Mouse (Mus musculus) forebrain, embryonic 11.5 days (tissue): ENCODE results near the gene Stox2. TPM values are rescaled to one million over a fixed set of nuclear protein-coding genes. Genes with fewer than 3 reads are reported as not detected.

Source experiments
- ATAC-seq: fragments of 200-750 bp; cut with Nextera tagmentation; replicated peaks from 2 replicates; pipeline ENCODE4 v1.8.0; 2017; ENCODE audit warnings: moderate TSS enrichment; ENCODE audit not compliant: low FRiP score
- DNase-seq: peaks from one replicate; pipeline ENCODE4 v3.0.0-alpha.2; 2017; ENCODE audit warnings: low spot score
- H3K27ac ChIP-seq: fragments of 300-500 bp; sonication (generic); 2 replicates; pipeline ENCODE4 v1.5.1; 2014; ENCODE audit warnings: low read depth, low read length
- H3K27me3 ChIP-seq: fragments of 300-500 bp; sonication (generic); 2 replicates; pipeline ENCODE4 v1.6.1; 2014; ENCODE audit warnings: mild to moderate bottlenecking, low read length, mixed read lengths; ENCODE audit not compliant: control insufficient read depth, insufficient read depth
- H3K36me3 ChIP-seq: fragments of 300-500 bp; sonication (generic); 2 replicates; pipeline ENCODE4 v1.6.1; 2014; ENCODE audit warnings: mild to moderate bottlenecking, low read length, moderate library complexity, mixed read lengths; ENCODE audit not compliant: control insufficient read depth, insufficient read depth
- H3K4me1 ChIP-seq: fragments of 300-500 bp; sonication (generic); replicated peaks from 2 replicates; pipeline ENCODE4 v1.6.1; 2014; ENCODE audit warnings: low read length, mixed read lengths; ENCODE audit not compliant: control insufficient read depth, insufficient read depth
- H3K4me2 ChIP-seq: fragments of 300-500 bp; sonication (generic); 2 replicates; pipeline ENCODE4 v1.6.1; 2014; ENCODE audit warnings: low read depth, mild to moderate bottlenecking, low read length, moderate library complexity, mixed read lengths; ENCODE audit not compliant: severe bottlenecking
- H3K4me3 ChIP-seq: fragments of 300-500 bp; sonication (generic); 2 replicates; pipeline ENCODE4 v1.5.1; 2014; ENCODE audit warnings: low read depth, low read length
- H3K9ac ChIP-seq: fragments of 300-500 bp; sonication (generic); 2 replicates; pipeline ENCODE4 v1.6.1; 2014; ENCODE audit warnings: low read length
- H3K9me3 ChIP-seq: fragments of 300-500 bp; sonication (generic); 2 replicates; pipeline ENCODE4 v1.6.1; 2016; ENCODE audit warnings: low read length, mixed read lengths; ENCODE audit not compliant: control insufficient read depth
- WGBS: fragments of 180-500 bp; shearing (Covaris S2); extraction: QIAGEN DNeasy Blood & Tissue Kit; methylation state at CpG from one replicate; pipeline ENCODE4 v1.1.7; 2014; 5-methylcytosine and 5-hydroxymethylcytosine counted together
- polyA plus RNA-seq: library from polyadenylated mRNA; unstranded; fragments of >200 nt; fragmentation: Nextera tagmentation; extraction: Ambion mirVana; gene quantifications from 2 replicates; pipeline ENCODE4 v1.2.1, GENCODE M21; 2014

Stox2 gene
- polyA plus RNA-seq, 1 experiment from 2014 or later, result 34.6 TPM

GRCm38 (mm10) chr8:47413524-47414257 is 32.5 kb downstream of the Stox2 start:
- Histone ChIP-seq H3K4me1 (peaks cover 14% of the 10 kb centered on the region; the same call in 1 of the 2 replicates), H3K4me3 (peak overlapping the region; percentile 64), H3K9me3 (no peaks in the 10 kb centered on the region), H3K4me2 (peak overlapping the region; percentile 98), H3K27me3 (peaks cover 41% of the 10 kb centered on the region), H3K27ac (no peak overlapping the region), H3K36me3 (no peaks in the 10 kb centered on the region), H3K9ac (peak overlapping the region; percentile 57)
- peak; percentile 82 for DNase-seq
- 2% methylated on average over 44 of the region's 46 CpGs for WGBS
- peak; percentile 77 for ATAC-seq

DNA sequence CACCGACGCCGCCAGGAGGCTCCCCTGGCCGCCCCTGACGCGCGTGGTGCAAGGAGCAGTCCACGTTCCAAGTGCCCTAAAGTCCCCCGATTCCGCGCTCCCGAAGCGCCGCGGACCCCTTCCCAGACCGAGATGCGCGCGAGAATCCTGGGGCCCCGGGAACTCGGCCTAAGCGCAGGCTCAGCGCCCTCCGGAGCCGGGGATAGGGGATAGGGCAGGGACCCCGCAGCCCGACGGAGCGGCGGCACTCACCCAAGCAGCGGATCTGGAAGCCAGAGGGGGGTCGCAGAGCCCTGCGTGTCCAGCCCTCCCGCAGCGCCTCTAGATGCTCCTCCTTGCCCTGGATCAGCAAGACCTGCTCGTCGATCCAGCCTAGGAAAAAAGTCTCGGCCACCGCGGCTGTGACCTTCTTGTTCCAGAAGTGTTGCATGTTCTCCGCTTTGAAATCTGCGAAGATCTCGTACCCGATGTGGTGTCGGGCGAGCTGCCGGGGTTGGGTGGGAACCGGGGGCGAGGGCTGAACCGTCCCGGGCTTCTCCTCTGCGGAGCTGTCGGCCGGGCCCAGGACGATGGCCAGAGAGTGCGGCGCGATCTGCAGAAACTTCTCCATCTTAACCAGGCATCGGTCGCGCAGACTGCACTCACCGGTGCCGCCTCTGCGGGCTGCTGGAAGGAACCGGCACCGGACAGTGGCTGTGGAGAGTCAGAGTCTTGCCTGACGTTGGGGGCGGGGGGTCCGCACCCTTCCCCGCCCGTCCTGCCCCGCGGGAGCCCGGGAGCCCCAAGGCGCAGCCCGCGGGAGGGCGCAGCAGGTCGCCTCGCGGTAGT is 33.3 kb downstream of the Stox2 start:
- Histone ChIP-seq H3K4me3 (peak overlapping the region; percentile 64), H3K9ac (peak overlapping the region; percentile 57), H3K27ac (no peak overlapping the region), H3K4me1 (peaks cover 14% of the 10 kb centered on the region; the same call in 1 of the 2 replicates), H3K9me3 (no peaks in the 10 kb centered on the region), H3K27me3 (peaks cover 42% of the 10 kb centered on the region), H3K4me2 (peak overlapping the region; percentile 98), H3K36me3 (no peaks in the 10 kb centered on the region)
- peak; percentile 77 for DNase-seq
- ATAC-seq, result peak; percentile 67
- 0% methylated on average over 81 of the region's 81 CpGs for WGBS

DNA sequence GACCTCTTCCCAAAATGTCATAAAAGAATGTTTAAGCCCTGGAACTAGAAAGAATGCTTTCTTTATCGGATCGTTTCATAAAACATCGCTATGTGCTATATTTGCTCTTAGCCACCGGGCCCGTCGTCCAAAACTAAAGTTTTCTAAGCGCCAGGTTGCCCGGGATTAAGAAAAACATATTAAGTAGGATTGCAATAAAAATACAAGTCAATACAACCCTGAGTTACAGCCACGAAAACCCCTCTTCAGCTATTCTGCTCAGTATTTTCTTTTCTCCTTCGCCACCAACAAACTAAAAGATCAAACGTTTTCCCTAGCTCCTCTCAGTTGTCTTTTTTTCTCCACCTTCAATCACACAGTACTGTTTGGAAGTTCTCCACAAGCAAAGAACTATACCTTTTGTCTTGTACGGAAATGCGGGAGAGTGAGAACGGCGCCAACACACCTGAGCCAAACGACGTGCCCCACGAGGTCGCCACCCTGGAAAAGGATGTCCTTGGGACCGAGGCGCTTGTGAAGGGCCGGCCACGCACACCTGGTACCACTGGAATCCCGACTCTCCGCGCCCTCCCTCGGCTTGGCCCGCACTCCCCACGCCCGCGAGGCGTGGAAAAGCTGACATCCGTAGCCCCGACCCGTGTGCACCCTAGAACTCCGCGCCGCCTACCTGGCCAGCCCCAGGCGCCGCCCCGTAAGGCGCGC is 34.0 kb downstream of the Stox2 start:
- Histone ChIP-seq H3K9ac (peak overlapping the region; percentile 57), H3K4me3 (peak overlapping the region; percentile 64), H3K27me3 (peaks cover 42% of the 10 kb centered on the region), H3K4me2 (peak overlapping the region; percentile 98), H3K9me3 (no peaks in the 10 kb centered on the region), H3K4me1 (peaks cover 14% of the 10 kb centered on the region; the same call in 1 of the 2 replicates), H3K27ac (no peak overlapping the region), H3K36me3 (no peaks in the 10 kb centered on the region)
- under 1% methylated on average over 43 of the region's 43 CpGs for WGBS
- DNase-seq (peak; percentile 66), ATAC-seq (no peak)

- H3K27ac ChIP-seq, result no peak overlapping the region
- H3K9ac ChIP-seq, result no peak overlapping the region
- H3K4me3 ChIP-seq, result no peak overlapping the region
- DNase-seq, result no peak
- H3K4me1 ChIP-seq, result peaks cover 14% of the 10 kb centered on the region; the same call in 1 of the 2 replicates
- peaks cover 42% of the 10 kb centered on the region for H3K27me3 ChIP-seq
- WGBS, result 6% methylated on average over 12 of the region's 12 CpGs
- no peaks in the 10 kb centered on the region for H3K9me3 ChIP-seq
- H3K4me2 ChIP-seq, result 0 out of 2 replicates have a peak overlapping the region, but pooled peaks have one; percentile 98
- ATAC-seq, result no peak
- H3K36me3 ChIP-seq, result no peaks in the 10 kb centered on the region
Observed at GRCm38 (mm10) chr8:47411321-47411720, 34.8 kb downstream of the Stox2 start.

DNA sequence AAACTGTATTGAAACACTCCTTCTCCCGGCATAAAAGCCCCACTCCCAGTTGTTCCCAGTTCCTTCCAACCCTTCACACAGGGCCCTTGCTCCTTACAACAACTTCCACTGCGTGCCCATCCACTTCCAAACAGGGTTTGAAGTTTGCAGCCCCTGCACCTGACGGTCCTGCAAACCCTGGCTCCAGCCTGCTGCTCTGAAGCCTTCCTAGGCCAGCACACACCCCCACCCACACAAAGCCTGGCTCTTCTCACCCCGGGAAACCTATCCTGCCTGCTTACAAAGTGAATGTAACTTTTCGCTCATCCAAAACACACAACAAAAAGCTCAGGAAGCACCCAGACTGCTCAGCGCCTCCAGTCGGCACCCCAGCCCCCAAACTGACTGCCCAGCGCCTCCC is 37.1 kb downstream of the Stox2 start:
- Histone ChIP-seq H3K27me3 (peaks cover 39% of the 10 kb centered on the region), H3K36me3 (no peaks in the 10 kb centered on the region), H3K4me2 (no peak overlapping the region), H3K9me3 (no peaks in the 10 kb centered on the region), H3K4me1 (peaks cover 13% of the 10 kb centered on the region; the same call in 1 of the 2 replicates), H3K27ac (no peak overlapping the region), H3K9ac (no peak overlapping the region), H3K4me3 (no peak overlapping the region)
- 4% methylated on average over 8 of the region's 8 CpGs for WGBS
- ATAC-seq (no peak), DNase-seq (no peak)

DNA sequence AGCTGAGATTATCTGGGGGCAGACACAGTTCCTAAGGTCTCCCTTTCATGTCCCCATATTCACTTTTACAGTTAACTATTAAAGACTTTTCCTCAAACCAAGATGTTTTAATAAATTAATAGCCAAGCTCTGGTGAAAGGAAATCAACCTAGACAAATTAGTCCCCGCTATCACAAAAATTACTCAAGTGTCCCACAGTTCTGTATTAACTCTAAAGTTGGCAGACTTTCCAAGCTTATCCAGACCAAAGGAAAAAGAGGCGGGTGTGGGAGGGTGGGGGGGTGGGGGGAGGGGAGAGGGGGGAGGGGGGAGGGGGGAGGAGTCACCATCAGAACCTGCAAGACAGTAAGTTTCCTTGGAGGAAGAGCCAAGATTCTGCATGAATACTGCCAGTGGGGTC is 41.3 kb downstream of the Stox2 start:
- Histone ChIP-seq H3K9ac (no peak overlapping the region), H3K9me3 (no peaks in the 10 kb centered on the region), H3K4me2 (no peak overlapping the region), H3K27ac (no peak overlapping the region), H3K27me3 (peaks cover 10% of the 10 kb centered on the region), H3K4me3 (no peak overlapping the region), H3K36me3 (no peaks in the 10 kb centered on the region), H3K4me1 (no peaks in the 10 kb centered on the region)
- ATAC-seq, result no peak
- no peak for DNase-seq
- WGBS, result 94% methylated on average over 1 of the region's 2 CpGs

- no peaks in the 10 kb centered on the region for H3K27me3 ChIP-seq
- H3K27ac ChIP-seq, result no peak overlapping the region
- no peaks in the 10 kb centered on the region for H3K4me1 ChIP-seq
- H3K4me2 ChIP-seq, result no peak overlapping the region
- no peak overlapping the region for H3K9ac ChIP-seq
- ATAC-seq, result no peak
- 69% methylated on average over 7 of the region's 7 CpGs for WGBS
- DNase-seq, result no peak
- no peak overlapping the region for H3K4me3 ChIP-seq
- no peaks in the 10 kb centered on the region for H3K9me3 ChIP-seq
- H3K36me3 ChIP-seq, result no peaks in the 10 kb centered on the region
Observed at GRCm38 (mm10) chr8:47392927-47393326, 53.2 kb downstream of the Stox2 start.

DNA sequence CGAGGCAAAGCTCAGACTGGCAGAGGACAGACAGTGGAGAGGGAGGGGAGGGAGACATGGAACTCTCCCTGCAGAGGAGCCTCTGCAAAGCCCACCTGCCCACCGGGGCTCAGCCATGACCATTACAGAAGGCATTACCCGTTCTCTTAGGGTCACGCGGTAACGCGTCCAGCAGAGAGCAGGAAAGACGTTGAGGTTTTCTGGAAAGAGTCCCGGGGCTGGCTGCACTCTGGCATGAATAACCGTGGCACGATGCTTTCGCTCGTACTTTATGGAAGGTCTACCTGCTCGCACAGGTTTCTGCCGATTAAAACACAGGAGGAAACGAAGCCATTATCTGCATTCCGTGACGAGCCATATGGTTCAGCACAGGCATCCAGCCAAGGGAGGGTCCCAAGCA is 53.9 kb downstream of the Stox2 start:
- DNase-seq, result no peak
- ATAC-seq, result no peak
- H3K27me3 ChIP-seq, result no peaks in the 10 kb centered on the region
- H3K27ac ChIP-seq, result no peak overlapping the region
- H3K9ac ChIP-seq, result no peak overlapping the region
- no peaks in the 10 kb centered on the region for H3K36me3 ChIP-seq
- no peak overlapping the region for H3K4me2 ChIP-seq
- no peaks in the 10 kb centered on the region for H3K9me3 ChIP-seq
- no peak overlapping the region for H3K4me3 ChIP-seq
- WGBS, result 90% methylated on average over 18 of the region's 18 CpGs
- H3K4me1 ChIP-seq, result no peaks in the 10 kb centered on the region
